Mouse (Mus musculus): ENCODE data around the gene Ccs.
"Not testable (repeated sequence)": the region's sequence is repeated elsewhere in the genome, so short reads cannot be mapped to it uniquely, and the experiment has no call there.

Gene Ccs

GRCm38 (mm10) chr19:4839149-4839548 is at the start of gene Ccs, which contains the start of gene Ccdc87:
Gene Ccs (minus strand): TSS chr19:4839332.
Gene Ccdc87 (plus strand): TSS chr19:4839366.
- peak; percentile 97 for DNase-seq

DNA sequence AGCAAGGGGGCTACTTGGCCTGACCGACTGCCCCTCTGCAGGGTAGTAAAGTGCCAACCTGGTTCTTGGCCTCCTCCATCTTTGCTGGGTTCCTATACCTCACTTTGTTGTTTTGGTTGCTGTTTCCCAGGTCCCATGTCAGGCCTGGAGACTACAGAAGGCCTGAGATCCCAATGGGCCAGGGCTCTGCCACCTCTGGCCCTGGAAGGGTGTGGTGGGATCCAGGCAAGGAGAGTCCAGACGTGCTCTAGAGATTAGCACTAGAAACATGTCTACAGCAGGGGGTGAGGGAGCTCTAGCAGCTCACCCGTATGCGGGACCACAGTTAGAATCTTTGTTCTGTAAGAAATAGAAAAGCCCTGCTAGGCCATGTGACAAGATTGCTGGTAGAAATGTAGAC is 44.8 kb upstream of the Ccs start:
- DNase-seq, result no peak

DNA sequence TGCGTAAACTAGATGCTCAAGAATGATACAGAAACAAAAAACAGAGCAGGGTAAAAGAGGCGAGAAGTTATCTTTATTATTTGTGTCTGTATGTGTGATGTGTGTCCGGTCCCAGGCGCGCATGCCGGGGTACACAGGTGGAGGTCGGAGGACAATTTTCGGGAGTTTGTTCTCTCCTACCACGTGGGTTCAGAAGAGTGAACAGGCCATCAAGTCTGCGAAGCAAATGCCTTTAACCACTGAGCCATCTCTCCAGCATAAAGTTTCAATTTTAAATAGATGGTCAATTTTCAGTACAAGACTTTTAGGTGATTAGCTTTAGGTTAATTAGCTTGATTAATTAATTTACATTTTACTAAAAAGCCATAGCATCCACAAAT is 40.2 kb upstream of the Ccs start:
- no peak for DNase-seq

- DNase-seq, result peak; percentile 95 to 98
Observed at GRCm38 (mm10) chr19:4878405-4879323, 39.5 kb upstream of the Ccs start, which contains the start of gene Zdhhc24. Gene Zdhhc24 (plus strand): TSS chr19:4878668.

DNA sequence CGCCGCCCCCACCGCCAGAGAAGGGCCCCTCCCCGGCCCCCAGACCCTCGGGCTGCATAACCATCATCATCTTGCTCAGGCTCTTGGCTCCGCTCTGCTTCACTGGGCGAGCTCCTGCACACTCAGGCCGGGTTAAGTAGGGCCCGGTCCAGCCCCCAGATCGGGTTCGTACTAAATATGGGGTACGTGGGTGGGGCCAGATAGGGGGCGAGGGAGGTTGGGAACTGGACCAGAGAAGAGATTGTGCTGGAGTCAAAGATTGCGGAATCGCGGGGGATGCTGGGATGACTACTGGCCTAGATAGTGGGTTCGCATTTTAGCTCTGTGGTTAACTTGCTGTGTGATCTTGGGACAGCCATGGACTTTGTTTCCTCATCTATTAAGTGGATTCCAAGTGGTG is 38.7 kb upstream of the Ccs start, which contains the start of gene Actn3:
Actn3 (minus strand) TSS at position 125 of the 400 bp plus-strand sequence.
- peak; percentile 34 to 56 for DNase-seq

GRCm38 (mm10) chr19:4876755-4877154 is 37.6 kb upstream of the Ccs start:
- DNase-seq, result no peak

GRCm38 (mm10) chr19:4876241-4876640 is 37.1 kb upstream of the Ccs start:
- DNase-seq, result no peak

DNA sequence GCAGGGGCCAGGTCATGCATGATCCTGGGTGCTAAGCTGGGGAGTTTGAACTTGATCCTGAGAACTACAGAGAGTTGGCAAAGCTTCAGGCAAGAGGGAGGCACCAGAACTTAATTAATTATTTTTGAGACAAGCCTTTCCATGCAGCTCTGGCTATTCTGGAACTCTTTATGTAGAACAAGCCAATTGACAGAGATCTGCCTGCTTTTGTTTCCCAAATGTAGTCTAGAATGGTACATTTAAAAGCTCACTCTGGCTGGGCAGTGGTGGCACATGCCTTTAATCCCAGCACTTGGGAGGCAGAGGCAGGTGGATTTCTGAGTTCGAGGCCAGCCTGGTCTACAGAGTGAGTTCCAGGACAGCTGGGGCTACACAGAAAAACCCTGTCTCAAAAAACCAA is 35.5 kb upstream of the Ccs start:
- not testable (repeated sequence) for DNase-seq

- DNase-seq, result peak; percentile 29 to 71
Observed at GRCm38 (mm10) chr19:4865147-4865546, 26.0 kb upstream of the Ccs start.

DNA sequence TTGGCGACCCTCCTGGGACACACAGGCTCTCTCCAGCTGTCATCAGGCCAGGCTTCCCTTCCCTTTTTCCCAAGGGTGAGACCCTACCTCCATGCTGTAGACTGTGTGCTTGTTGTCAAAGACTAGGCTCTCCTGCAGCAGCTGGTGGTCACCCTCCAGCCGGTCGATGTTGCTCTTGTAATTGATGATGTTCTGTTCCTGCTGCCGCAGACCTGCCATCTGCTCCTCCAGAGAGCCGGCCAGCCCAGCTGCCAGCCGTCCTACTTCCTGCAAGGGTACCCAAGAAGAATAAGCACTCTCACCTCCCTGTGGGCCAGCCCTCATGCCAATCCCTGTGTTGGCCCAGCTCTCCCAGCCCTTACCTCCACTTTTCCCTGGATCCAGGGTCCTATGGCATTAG is 23.9 kb upstream of the Ccs start:
- no peak for DNase-seq

DNA sequence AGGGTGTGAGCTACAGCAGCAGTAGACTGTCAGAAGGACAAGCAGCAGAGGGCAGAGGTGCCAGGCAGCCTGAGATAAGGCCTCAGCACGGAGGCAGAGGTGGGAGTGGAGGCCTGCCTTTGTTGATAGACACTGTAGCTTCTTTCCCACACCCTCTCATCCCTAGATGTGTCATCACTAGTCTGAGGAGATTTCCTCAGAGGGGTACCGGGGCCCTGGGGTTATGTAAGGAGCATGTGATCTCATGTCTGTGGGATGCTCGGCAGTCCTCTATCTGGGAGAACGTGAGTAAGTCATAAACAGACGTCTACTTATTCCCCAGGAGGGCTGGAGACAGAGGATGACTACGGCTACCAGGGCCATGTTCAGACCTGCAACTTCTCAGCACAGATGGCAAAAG is 19.9 kb upstream of the Ccs start:
- DNase-seq, result no peak

DNA sequence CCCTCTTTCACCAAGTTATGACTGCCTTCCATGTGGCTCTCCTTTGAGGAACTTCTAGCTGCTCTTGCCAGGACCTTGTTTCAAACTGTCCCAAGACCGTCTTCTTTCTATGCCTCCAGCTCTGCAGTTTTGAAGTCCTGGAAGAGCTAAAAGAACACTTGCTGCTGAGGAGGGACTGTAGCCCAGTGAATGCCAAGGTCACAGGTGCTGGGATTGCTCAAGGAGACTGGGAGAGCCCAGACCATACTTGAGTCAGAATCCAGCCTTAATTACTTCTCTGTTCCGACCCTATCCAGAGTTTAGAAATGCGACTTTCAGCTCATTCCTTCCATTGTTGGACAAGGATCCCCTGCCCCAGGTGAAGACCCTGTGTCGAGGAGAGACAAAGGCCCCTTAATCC is 16.8 kb upstream of the Ccs start:
- DNase-seq, result no peak

DNA sequence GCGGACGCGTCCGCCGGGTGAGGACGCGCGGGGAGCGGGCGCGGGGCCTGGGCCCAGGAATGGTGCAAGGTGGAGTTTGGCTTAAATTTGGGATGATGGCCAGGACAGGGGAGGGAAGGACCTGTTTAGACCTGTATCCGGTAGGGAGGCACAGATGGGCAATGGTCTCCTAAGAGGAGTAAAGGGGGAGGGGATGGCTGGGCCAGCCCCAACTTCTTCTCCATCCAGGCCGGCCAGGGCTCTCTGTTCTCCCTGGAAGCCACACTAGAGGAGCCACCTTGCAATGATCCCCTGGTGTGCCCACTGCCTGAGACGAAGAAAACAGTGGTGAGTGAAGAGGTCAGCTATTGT is 16.3 kb upstream of the Ccs start:
- no peak for DNase-seq

DNA sequence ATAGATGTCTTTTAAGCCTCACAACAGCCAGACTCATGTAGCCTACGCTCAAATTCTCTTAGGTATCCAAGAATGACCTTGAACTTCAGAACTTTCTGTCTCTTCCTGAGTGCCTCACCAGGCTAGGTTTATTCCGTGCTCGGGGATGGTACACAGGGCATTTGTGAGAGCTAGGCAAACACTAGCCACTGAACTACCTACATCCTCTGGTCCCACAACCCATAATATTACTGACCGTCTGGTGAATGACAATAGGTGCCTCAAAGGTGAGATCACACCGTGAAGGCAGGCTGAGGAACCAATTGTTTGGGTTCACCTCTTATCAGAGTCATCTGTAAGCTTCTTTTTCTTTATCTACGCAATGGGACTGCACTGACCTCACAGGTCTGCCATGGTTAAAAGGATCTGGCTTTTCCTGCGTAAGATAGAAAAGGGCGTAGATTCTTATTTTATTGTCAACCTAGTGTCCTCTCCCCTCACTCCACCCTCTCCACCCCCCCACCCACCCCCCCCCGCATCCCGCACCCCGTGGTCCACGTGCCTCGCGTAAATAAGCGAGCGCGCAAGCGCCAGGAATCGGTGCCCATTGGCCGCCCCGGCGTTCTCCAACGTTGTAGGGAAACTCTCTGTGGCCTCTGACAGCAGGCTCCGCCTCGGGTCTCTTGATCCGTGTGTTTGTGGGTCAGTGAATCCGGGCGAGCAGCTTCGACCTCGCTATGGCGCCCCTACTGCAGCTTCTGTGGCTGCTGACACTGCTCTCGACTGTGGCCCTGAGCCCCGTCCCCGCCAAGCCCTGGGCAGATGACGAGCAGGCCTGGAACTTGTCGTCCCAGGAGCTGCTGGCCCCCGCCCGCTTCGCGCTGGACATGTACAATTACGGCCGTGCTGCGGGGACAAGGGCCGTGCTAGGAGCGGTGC is 15.7 kb upstream of the Ccs start, which contains the start of gene Ctsf:
Ctsf (plus strand) TSS at position 579 of the 918 bp plus-strand sequence.
- peak; percentile 78 to 89 for DNase-seq

DNA sequence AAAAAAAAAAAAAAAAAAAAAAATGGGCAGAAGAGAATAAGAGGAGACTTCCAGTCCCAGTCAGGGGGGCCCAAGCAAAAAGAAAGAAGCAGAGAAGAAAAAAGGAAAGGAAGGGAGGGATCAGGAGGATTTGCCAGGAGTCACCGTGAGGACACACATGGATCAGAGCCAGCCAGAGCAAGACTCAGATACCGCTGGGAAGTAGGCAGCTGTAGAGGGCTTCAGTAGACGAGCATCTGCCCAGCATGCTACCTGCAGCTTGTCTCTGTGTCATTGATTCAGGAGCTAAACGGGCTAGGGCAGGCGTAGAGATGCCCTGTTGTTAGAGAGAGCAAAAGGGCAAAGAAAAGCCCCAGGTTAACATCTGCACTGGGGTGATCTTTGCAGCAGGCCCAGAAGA is 11.1 kb upstream of the Ccs start:
- no peak for DNase-seq

GRCm38 (mm10) chr19:4849800-4850199 is 10.7 kb upstream of the Ccs start:
- DNase-seq, result no peak

GRCm38 (mm10) chr19:4847490-4847889 is 8.4 kb upstream of the Ccs start:
- DNase-seq, result peak in 1 of 2 experiments; percentile 39

DNA sequence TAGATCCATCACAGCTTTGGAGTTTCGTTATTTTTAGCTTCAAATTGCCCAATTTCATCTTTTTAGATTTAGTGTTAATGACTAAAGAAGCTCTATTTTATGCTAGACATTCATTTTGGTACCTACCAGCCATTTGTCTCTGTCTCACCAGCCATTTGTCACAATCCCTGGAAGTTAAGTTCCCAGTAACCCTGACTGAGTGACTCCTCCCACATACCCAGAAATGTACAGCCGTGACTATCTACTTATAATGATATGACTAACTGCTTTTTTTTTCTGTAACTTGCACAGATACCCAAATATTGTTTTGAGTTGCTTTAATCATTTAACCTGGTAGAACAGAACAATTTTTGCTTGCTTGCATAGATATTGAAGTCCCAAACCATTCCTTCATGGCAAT is 6.7 kb upstream of the Ccs start:
- DNase-seq, result no peak

- DNase-seq, result no peak
Observed at GRCm38 (mm10) chr19:4842611-4843010, 3.5 kb upstream of the Ccs start.

DNA sequence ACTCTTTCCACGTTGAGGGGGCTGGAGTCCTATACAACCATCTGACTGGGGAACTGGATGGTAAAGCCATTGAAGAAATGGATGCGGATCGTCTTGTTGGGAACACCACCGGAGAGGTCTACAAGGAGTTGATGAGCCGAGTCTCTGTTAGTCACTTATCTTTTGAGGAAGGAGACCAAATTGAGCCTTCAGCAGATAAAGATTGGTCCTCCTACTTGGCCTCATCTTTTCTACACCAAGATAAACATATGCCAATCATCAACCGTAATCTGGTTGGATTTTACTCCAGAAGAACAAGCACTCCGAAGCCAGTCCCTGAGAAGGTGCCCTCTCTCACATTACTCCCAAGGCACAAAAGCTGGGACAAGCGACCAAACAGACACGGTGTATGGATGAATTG is 1.7 kb upstream of the Ccs start:
- DNase-seq, result no peak

DNA sequence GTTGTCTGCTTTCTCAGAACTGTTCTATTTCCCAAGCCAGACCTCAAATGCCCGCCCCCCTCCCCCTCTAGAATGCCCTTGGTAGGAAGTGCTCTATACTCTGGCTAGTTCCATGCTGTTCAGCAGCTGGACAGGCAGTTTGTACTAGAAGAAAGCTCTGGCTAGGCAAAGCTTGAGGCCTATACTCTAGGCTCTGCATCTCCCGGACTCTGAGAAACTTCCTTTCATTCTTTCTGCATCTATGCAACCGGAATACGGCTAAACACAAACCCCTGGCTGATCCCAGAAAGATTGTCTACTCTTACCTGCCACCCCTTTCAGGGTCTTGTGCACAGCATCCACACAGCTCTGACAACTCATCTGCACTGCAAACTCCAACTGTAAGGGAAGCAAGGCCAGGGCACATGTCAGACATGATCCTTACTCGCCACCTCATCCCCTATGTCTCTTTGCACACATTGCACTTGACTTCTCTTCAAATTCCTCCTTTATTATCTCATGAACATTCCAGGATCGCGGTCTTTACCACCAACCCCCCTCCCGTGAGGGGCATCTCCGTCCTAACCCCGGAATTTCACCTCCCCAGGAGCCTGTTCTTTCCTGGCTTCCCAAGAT is 499 bp downstream of the Ccs start:
- DNase-seq, result no peak

GRCm38 (mm10) chr19:4837049-4837448 is 2.1 kb downstream of the Ccs start:
- no peak for DNase-seq

DNA sequence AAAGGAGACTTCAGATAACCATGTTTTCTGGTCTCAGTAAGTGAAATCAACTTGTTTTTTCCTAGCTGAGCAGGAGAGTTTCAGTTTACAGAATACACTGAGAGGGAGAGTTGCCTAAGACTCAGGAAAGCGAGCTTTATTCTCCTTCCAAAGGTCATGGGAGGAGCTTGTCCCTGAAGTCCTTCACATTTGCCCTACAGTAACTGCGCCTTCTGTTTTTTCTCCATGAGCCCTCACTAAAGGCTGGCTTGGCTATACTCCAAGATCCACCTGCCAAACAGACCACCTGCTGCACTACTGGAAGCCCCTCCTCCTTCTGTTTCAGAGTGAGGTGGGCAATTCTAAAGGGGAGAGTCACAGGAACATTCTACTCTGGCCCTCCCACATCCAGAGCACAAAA is 3.0 kb downstream of the Ccs start:
- DNase-seq, result no peak

All from lung, postnatal 4 days (tissue).